ENCODE assay signal across 22 mouse cellular contexts in genomic region chr4:87865848-87866247, GRCm38 (mm10).
DNase-seq lines count a peak whose midpoint lies in the region; ATAC-seq and TF ChIP-seq lines count a peak whose summit lies in the region.
"Had no signal": no experiment of that assay in that cellular context is flagged by ENCODE, and none has a peak within 500 bp of the region (broad histone marks: within the 10 kb centered on the region; RNA-seq: fewer than 3 reads in every experiment).

No protein-coding gene starts in this region.

- no peak overlapping the region for H3K4me3 ChIP-seq in kidney, postnatal 0 days (replicated peaks; ENCODE audit: low read depth, low read length)
- no peak overlapping the region for H3K4me3 ChIP-seq in neural tube, embryonic 14.5 days (ENCODE audit: low read depth, low read length)
- H3K4me3 ChIP-seq in neural tube, embryonic 15.5 days (replicated peaks) = no peak overlapping the region
- H3K4me3 ChIP-seq: embryonic facial prominence, embryonic 12.5 days; forebrain, embryonic 15.5 days; gastrocnemius, adult 2 months; heart, embryonic 13.5 days had no signal

- peaks cover 10% of the 10 kb centered on the region; the same call in 1 of the 2 replicates for H3K4me1 ChIP-seq in kidney, postnatal 0 days (replicated peaks; ENCODE audit: insufficient read depth, low read length)
- H3K4me1 ChIP-seq in neural tube, embryonic 14.5 days (ENCODE audit: control insufficient read depth, insufficient read depth, low read length) = peaks cover 10% of the 10 kb centered on the region; the same call in 1 of the 2 replicates
- peaks cover 24% of the 10 kb centered on the region for H3K4me1 ChIP-seq in neural tube, embryonic 15.5 days

- H3K27ac ChIP-seq in kidney, postnatal 0 days = no peak overlapping the region
- H3K27ac ChIP-seq in neural tube, embryonic 14.5 days (ENCODE audit: low read depth, low read length) = no peak overlapping the region
- no peak overlapping the region; the same call in 1 of the 2 replicates for H3K27ac ChIP-seq in neural tube, embryonic 15.5 days (replicated peaks)
- H3K27ac ChIP-seq: embryonic facial prominence, embryonic 12.5 days; forebrain, embryonic 15.5 days; gastrocnemius, adult 2 months; heart, embryonic 13.5 days had no signal

- WGBS in kidney, postnatal 0 days = 13% methylated on average over 3 of the region's 3 CpGs
- WGBS in neural tube, embryonic 14.5 days = 11% methylated on average over 3 of the region's 3 CpGs
- WGBS in neural tube, embryonic 15.5 days = 9% methylated on average over 3 of the region's 3 CpGs

- TF ChIP-seq CTCF in kidney, postnatal 0 days (IDR thresholded peaks at IDR 0.05; ENCODE audit: low read depth) = no peak

- no peaks in the 10 kb centered on the region for H3K36me3 ChIP-seq in kidney, postnatal 0 days (ENCODE audit: insufficient read depth, low read length)
- no peaks in the 10 kb centered on the region for H3K36me3 ChIP-seq in neural tube, embryonic 14.5 days (ENCODE audit: control insufficient read depth, insufficient read depth, low read length)
- no peaks in the 10 kb centered on the region for H3K36me3 ChIP-seq in neural tube, embryonic 15.5 days
- H3K36me3 ChIP-seq: heart, embryonic 13.5 days had no signal

- H3K27me3 ChIP-seq in kidney, postnatal 0 days (ENCODE audit: insufficient read depth, low read length) = no peaks in the 10 kb centered on the region
- H3K27me3 ChIP-seq in neural tube, embryonic 14.5 days (ENCODE audit: control insufficient read depth, insufficient read depth, low read length) = no peaks in the 10 kb centered on the region
- no peaks in the 10 kb centered on the region for H3K27me3 ChIP-seq in neural tube, embryonic 15.5 days (replicated peaks)
- H3K27me3 ChIP-seq: embryonic facial prominence, embryonic 12.5 days; forebrain, embryonic 15.5 days; heart, embryonic 13.5 days had no signal

- peak; percentile 34 for DNase-seq in embryo, embryonic 11 days
- no peak for DNase-seq in embryo, embryonic 9.5 days (ENCODE audit: extremely low spot score)
- DNase-seq in kidney, postnatal 0 days (ENCODE audit: low spot score) = peak; percentile 61
- no peak for DNase-seq in kidney, postnatal 10 days
- DNase-seq in telencephalon, adult 2 months (ENCODE audit: low read depth, low spot score) = peak; percentile 38
- no peak for DNase-seq in gastrocnemius, postnatal 10 days
- DNase-seq: adrenal gland, postnatal 10 days; B cell, adult 2 months; cerebellum, adult 11-12 months; cerebellum, postnatal 25 days; gastrocnemius, adult 2 months; gastrocnemius, postnatal 36 days; heart, adult 11 months; heart, postnatal 36 days had no signal

- H3K4me2 ChIP-seq in kidney, postnatal 0 days (ENCODE audit: low read length) = no peak overlapping the region
- no peak overlapping the region for H3K4me2 ChIP-seq in neural tube, embryonic 14.5 days (ENCODE audit: low read depth, low read length)
- H3K4me2 ChIP-seq in neural tube, embryonic 15.5 days = no peak overlapping the region
- H3K4me2 ChIP-seq: embryonic facial prominence, embryonic 12.5 days; forebrain, embryonic 15.5 days; heart, embryonic 13.5 days had no signal

- ATAC-seq in kidney, postnatal 0 days (replicated peaks; ENCODE audit: low FRiP score, low read depth) = no peak
- ATAC-seq in neural tube, embryonic 14.5 days (ENCODE audit: low read depth) = peak; percentile 72; the same call in 1 of the 2 replicates
- ATAC-seq in neural tube, embryonic 15.5 days (ENCODE audit: low FRiP score) = no peak
- ATAC-seq: CD4-positive, CD25-positive, alpha-beta regulatory T cell, adult 4 months; forebrain, embryonic 15.5 days; hindbrain, embryonic 16.5 days had no signal

- H3K9ac ChIP-seq in kidney, postnatal 0 days (ENCODE audit: low read depth, low read length) = no peak overlapping the region
- H3K9ac ChIP-seq in neural tube, embryonic 14.5 days (replicated peaks; ENCODE audit: low read depth, low read length) = no peak overlapping the region
- no peak overlapping the region for H3K9ac ChIP-seq in neural tube, embryonic 15.5 days (replicated peaks)
- H3K9ac ChIP-seq: embryonic facial prominence, embryonic 12.5 days; forebrain, embryonic 15.5 days; heart, embryonic 13.5 days had no signal

- no peaks in the 10 kb centered on the region for H3K9me3 ChIP-seq in kidney, postnatal 0 days (replicated peaks; ENCODE audit: low read length)
- H3K9me3 ChIP-seq in neural tube, embryonic 14.5 days (ENCODE audit: control insufficient read depth, low read length) = no peaks in the 10 kb centered on the region
- no peaks in the 10 kb centered on the region for H3K9me3 ChIP-seq in neural tube, embryonic 15.5 days (replicated peaks)
- H3K9me3 ChIP-seq: embryonic facial prominence, embryonic 12.5 days; forebrain, embryonic 15.5 days; G1E; heart, embryonic 13.5 days had no signal

Comparison
In these comparisons a context has a peak if more than half of its experiments do, and no peak if none do; other contexts are left out.
1. DNase-seq: peak in embryo, embryonic 11 days (single experiment), kidney, postnatal 0 days (single experiment) and telencephalon, adult 2 months (single experiment); none in embryo, embryonic 9.5 days (single experiment), kidney, postnatal 10 days (single experiment) and gastrocnemius, postnatal 10 days (single experiment).